Mouse (Mus musculus) kidney, embryonic 16.5 days (tissue): ENCODE results near the gene Ak2. TPM values are rescaled to one million over a fixed set of nuclear protein-coding genes. Genes with fewer than 3 reads are reported as not detected.

ENCODE experiments used
- polyA plus RNA-seq: library from polyadenylated mRNA; unstranded; fragments of >200 nt; fragmentation: Nextera tagmentation; extraction: Ambion mirVana; gene quantifications from 2 replicates; pipeline ENCODE4 v1.2.1, GENCODE M21; 2015

Ak2 gene
- polyA plus RNA-seq, 1 experiment from 2014 or later = 238 TPM

Other genes with a start within 250 kb of the Ak2 start
- gene A3galt2, start 236.6 kb upstream of the Ak2 start, polyA plus RNA-seq = 0.24 and 0.35 TPM in 2 replicates
- gene Zfp362, start 185.9 kb upstream of the Ak2 start, polyA plus RNA-seq = 46.1 and 47.5 TPM in 2 replicates
- gene Trim62, start 108.4 kb upstream of the Ak2 start, polyA plus RNA-seq = 6.4 and 7.2 TPM in 2 replicates
- 21.7 and 26.3 TPM in 2 replicates for gene Azin2, start 29.5 kb upstream of the Ak2 start, polyA plus RNA-seq
- gene Rnf19b, start 66.3 kb downstream of the Ak2 start, polyA plus RNA-seq = 6.4 and 6.7 TPM in 2 replicates
- 11.5 and 14.5 TPM in 2 replicates for gene Tmem54, start 113.6 kb downstream of the Ak2 start, polyA plus RNA-seq
- gene Hpca, start 130.1 kb downstream of the Ak2 start, polyA plus RNA-seq = 1.6 and 2.2 TPM in 2 replicates
- gene Fndc5, start 145.0 kb downstream of the Ak2 start, polyA plus RNA-seq = 3.0 and 3.4 TPM in 2 replicates
- gene S100pbp, start 197.8 kb downstream of the Ak2 start, polyA plus RNA-seq = 23.2 and 25.6 TPM in 2 replicates
- 85.0 and 89.6 TPM in 2 replicates for gene Yars, start 197.8 kb downstream of the Ak2 start, polyA plus RNA-seq